ENCODE assay signal across 26 mouse cellular contexts in the genomic region with DNA sequence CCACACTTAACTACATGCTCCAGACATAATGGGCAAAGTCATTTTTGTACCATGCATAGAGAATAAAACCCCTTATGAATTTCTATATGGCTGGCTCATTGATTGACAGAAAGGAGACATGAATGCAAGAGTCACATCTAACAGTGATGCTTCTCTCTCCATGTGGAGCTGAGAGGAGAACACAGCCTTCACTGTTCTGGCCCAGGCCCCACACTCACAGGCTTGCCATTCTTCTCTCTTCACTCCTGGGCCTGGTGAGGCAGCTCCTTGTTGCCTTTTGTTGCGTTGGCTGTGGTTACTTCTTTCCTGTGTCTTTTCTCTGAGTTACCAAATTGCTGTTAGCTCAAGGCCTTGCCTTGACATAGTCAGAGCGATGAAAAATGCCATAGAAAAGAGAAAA. TPM values are rescaled to one million over a fixed set of nuclear protein-coding genes. Genes with fewer than 3 reads are reported as not detected.
DNase-seq lines count a peak whose midpoint lies in the region; ATAC-seq and TF ChIP-seq lines count a peak whose summit lies in the region.
"Had no signal": no experiment of that assay in that cellular context is flagged by ENCODE, and none has a peak within 500 bp of the region (broad histone marks: within the 10 kb centered on the region; RNA-seq: fewer than 3 reads in every experiment).

No protein-coding gene starts in this region.

- no peak for TF ChIP-seq CTCF in layer of hippocampus, adult 2 months (conservative IDR thresholded peaks at IDR 0.05)

- no peaks in the 10 kb centered on the region for H3K9me3 ChIP-seq in embryonic facial prominence, embryonic 14.5 days (ENCODE audit: control insufficient read depth, low read length)
- no peaks in the 10 kb centered on the region for H3K9me3 ChIP-seq in embryonic facial prominence, embryonic 10.5 days
- H3K9me3 ChIP-seq in heart, embryonic 11.5 days (replicated peaks; ENCODE audit: control insufficient read depth, low read length), result no peaks in the 10 kb centered on the region
- H3K9me3 ChIP-seq: embryonic facial prominence, embryonic 15.5 days; heart, embryonic 10.5 days; limb, embryonic 13.5 days; liver, embryonic 13.5 days had no signal

- no peak overlapping the region for H3K27ac ChIP-seq in embryonic facial prominence, embryonic 14.5 days (replicated peaks; ENCODE audit: low read depth, low read length)
- no peak overlapping the region for H3K27ac ChIP-seq in embryonic facial prominence, embryonic 10.5 days (replicated peaks)
- peak overlapping the region; percentile 70 for H3K27ac ChIP-seq in layer of hippocampus, adult 2 months
- no peak overlapping the region for H3K27ac ChIP-seq in heart, embryonic 11.5 days (ENCODE audit: low read depth, low read length)
- H3K27ac ChIP-seq: embryonic facial prominence, embryonic 15.5 days; heart, embryonic 10.5 days; limb, embryonic 13.5 days; liver, embryonic 13.5 days had no signal

- H3K4me3 ChIP-seq in embryonic facial prominence, embryonic 14.5 days (ENCODE audit: low read depth, low read length), result no peak overlapping the region
- no peak overlapping the region for H3K4me3 ChIP-seq in embryonic facial prominence, embryonic 10.5 days
- H3K4me3 ChIP-seq in layer of hippocampus, adult 2 months, result peak overlapping the region; percentile 4; the same call in 1 of the 2 replicates
- no peak overlapping the region for H3K4me3 ChIP-seq in heart, embryonic 11.5 days (ENCODE audit: low read depth, low read length)
- H3K4me3 ChIP-seq: embryonic facial prominence, embryonic 15.5 days; heart, embryonic 10.5 days; limb, embryonic 13.5 days; liver, embryonic 13.5 days had no signal

- H3K27me3 ChIP-seq in embryonic facial prominence, embryonic 14.5 days (replicated peaks; ENCODE audit: control insufficient read depth, insufficient read depth, low read length), result no peaks in the 10 kb centered on the region
- no peaks in the 10 kb centered on the region for H3K27me3 ChIP-seq in embryonic facial prominence, embryonic 10.5 days (replicated peaks; ENCODE audit: low read depth, poor library complexity, severe bottlenecking)
- no peaks in the 10 kb centered on the region for H3K27me3 ChIP-seq in heart, embryonic 11.5 days (ENCODE audit: control insufficient read depth, insufficient read depth, low read length)
- H3K27me3 ChIP-seq: embryonic facial prominence, embryonic 15.5 days; limb, embryonic 13.5 days; liver, embryonic 13.5 days; Patski had no signal

- 44% methylated on average over 2 of the region's 2 CpGs for WGBS in embryonic facial prominence, embryonic 14.5 days
- WGBS in embryonic facial prominence, embryonic 10.5 days, result 51% methylated on average over 2 of the region's 2 CpGs
- WGBS in heart, embryonic 11.5 days (ENCODE audit: insufficient replicate concordance), result 70% methylated on average over 2 of the region's 2 CpGs

- H3K36me3 ChIP-seq in embryonic facial prominence, embryonic 14.5 days (ENCODE audit: control insufficient read depth, insufficient read depth, low read length), result no peaks in the 10 kb centered on the region
- H3K36me3 ChIP-seq in embryonic facial prominence, embryonic 10.5 days (replicated peaks), result no peaks in the 10 kb centered on the region
- no peaks in the 10 kb centered on the region for H3K36me3 ChIP-seq in heart, embryonic 11.5 days (ENCODE audit: control insufficient read depth, insufficient read depth, low read length)
- H3K36me3 ChIP-seq: embryonic facial prominence, embryonic 15.5 days; heart, embryonic 10.5 days; limb, embryonic 13.5 days; liver, embryonic 13.5 days had no signal

- no peak overlapping the region for H3K9ac ChIP-seq in embryonic facial prominence, embryonic 14.5 days (ENCODE audit: low read depth, low read length)
- H3K9ac ChIP-seq in heart, embryonic 11.5 days (ENCODE audit: low read depth, low read length), result no peak overlapping the region
- H3K9ac ChIP-seq: embryonic facial prominence, embryonic 15.5 days; limb, embryonic 13.5 days; liver, embryonic 13.5 days; lung, embryonic 14.5 days had no signal

- peak; percentile 11 for DNase-seq in embryonic facial prominence, embryonic 14.5 days (ENCODE audit: low spot score)
- DNase-seq in embryonic facial prominence, embryonic 10.5 days (ENCODE audit: low spot score), result no peak
- no peak for DNase-seq in layer of hippocampus, adult 2 months (ENCODE audit: low spot score in 2 of 2)
- DNase-seq in layer of hippocampus, adult 8-10 months (ENCODE audit: low spot score in 2 of 2), result no peak
- peak; percentile 24 to 27 for DNase-seq in right cerebral cortex, postnatal 10 days (ENCODE audit: low spot score in 2 of 2)
- no peak for DNase-seq in right cerebral cortex, postnatal 4 days
- DNase-seq: adrenal gland, adult 8-10 months; cerebellum, adult 11-12 months; heart, postnatal 10 days; kidney, adult 18-20 months; kidney, postnatal 10 days; liver, embryonic 13.5 days; lung, embryonic 14.5 days; lung, postnatal 36 days; spleen, adult 18-20 months; thymus, postnatal 25 days had no signal

- H3K4me2 ChIP-seq in embryonic facial prominence, embryonic 14.5 days (ENCODE audit: low read depth, low read length), result no peak overlapping the region
- H3K4me2 ChIP-seq in heart, embryonic 11.5 days, result no peak overlapping the region
- H3K4me2 ChIP-seq: embryonic facial prominence, embryonic 15.5 days; limb, embryonic 13.5 days; liver, embryonic 13.5 days; lung, embryonic 14.5 days had no signal

- H3K4me1 ChIP-seq in embryonic facial prominence, embryonic 14.5 days (ENCODE audit: control insufficient read depth, insufficient read depth, low read length), result no peaks in the 10 kb centered on the region
- H3K4me1 ChIP-seq in embryonic facial prominence, embryonic 10.5 days, result no peaks in the 10 kb centered on the region
- H3K4me1 ChIP-seq in heart, embryonic 11.5 days (ENCODE audit: control insufficient read depth, insufficient read depth, low read length), result no peaks in the 10 kb centered on the region
- H3K4me1 ChIP-seq: embryonic facial prominence, embryonic 15.5 days; heart, embryonic 10.5 days; limb, embryonic 13.5 days; liver, embryonic 13.5 days had no signal

- ATAC-seq in embryonic facial prominence, embryonic 14.5 days (ENCODE audit: low read depth), result peak; percentile 47; the same call in 1 of the 2 replicates
- no peak for ATAC-seq in heart, embryonic 11.5 days (replicated peaks; ENCODE audit: insufficient number of reproducible peaks, low FRiP score, low TSS enrichment)
- no peak for ATAC-seq in granulocyte monocyte progenitor cell, adult 5-6 weeks (replicated peaks; ENCODE audit: poor library complexity, severe bottlenecking)
- ATAC-seq: Patski had no signal

RNA-seq across cellular contexts. Expression of a gene that starts 23.6 kb away (rescaled TPM):
- polyA plus RNA-seq in embryonic facial prominence, embryonic 14.5 days (2014; fragmentation: Nextera tagmentation; extraction: Ambion mirVana), result not detected in 2 replicates
- not detected in 2 replicates for polyA plus RNA-seq in embryonic facial prominence, embryonic 10.5 days (2016; fragmentation: Nextera tagmentation; extraction: Ambion mirVana)
- total RNA-seq in layer of hippocampus, adult 2 months (2021), result not detected
- total RNA-seq in layer of hippocampus, adult 8-10 months (2022), result not detected
- polyA plus RNA-seq in heart, embryonic 11.5 days (2014; fragmentation: Nextera tagmentation; extraction: Ambion mirVana), result not detected in 2 replicates
- total RNA-seq in granulocyte monocyte progenitor cell, adult 5-6 weeks (2014; fragmentation: Nextera tagmentation), result not detected in 2 replicates
- total RNA-seq in granulocyte monocyte progenitor cell, adult 5-6 weeks (2017), result not detected in 2 replicates
- total RNA-seq: adrenal gland, adult 8-10 months; gastrocnemius, adult 18-20 months; gastrocnemius, postnatal 4 days; heart, postnatal 10 days; layer of hippocampus, postnatal 10 days; left cerebral cortex, postnatal 14 days had no signal
- polyA plus RNA-seq: heart, embryonic 10.5 days; liver, embryonic 13.5 days; lung, embryonic 14.5 days; Patski had no signal

Comparison
In these comparisons a context has a peak if more than half of its experiments do, and no peak if none do; other contexts are left out.
1. DNase-seq: peak in embryonic facial prominence, embryonic 14.5 days (single experiment) and right cerebral cortex, postnatal 10 days (2 of 2); none in embryonic facial prominence, embryonic 10.5 days (single experiment), layer of hippocampus, adult 2 months (0 of 2), layer of hippocampus, adult 8-10 months (0 of 2) and right cerebral cortex, postnatal 4 days (single experiment).